Mouse (Mus musculus): ENCODE measurements around the gene Lgr4. TPM values are rescaled to one million over a fixed set of nuclear protein-coding genes. Genes with fewer than 3 reads are reported as not detected.

Lgr4 gene
- polyA plus RNA-seq, 1 experiment from 2014 or later: 14.6 TPM

DNA sequence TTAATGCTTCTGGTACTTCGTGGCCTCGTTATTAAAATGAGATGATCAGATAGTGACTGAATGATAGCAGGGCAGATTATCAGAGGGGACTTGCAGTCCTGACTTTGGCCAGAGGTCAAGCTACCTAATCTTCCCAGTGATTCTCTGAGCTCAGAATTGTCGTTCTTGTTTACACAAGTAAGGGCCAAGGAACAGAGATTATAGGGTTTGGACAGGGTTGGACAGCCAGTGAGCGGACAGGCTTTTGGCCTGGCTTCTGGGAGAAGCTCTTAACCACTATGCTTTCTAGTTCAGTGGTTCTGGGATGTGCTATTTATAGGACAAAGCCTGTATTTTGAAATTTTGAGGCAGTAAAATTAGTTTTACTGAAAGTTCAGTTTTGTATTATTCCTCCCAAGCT is 39.3 kb downstream of the Lgr4 start:
- DNase-seq (ENCODE audit: low spot score): no peak
- 0 out of 2 replicates have a peak, but pooled peaks cover 4% of the 10 kb centered on the region for H3K27me3 ChIP-seq (replicated peaks; ENCODE audit: low read depth, poor library complexity, severe bottlenecking)
- 66% methylated on average over 4 of the region's 4 CpGs for WGBS
- H3K36me3 ChIP-seq (replicated peaks): no peaks in the 10 kb centered on the region
- no peaks in the 10 kb centered on the region for H3K9me3 ChIP-seq
- H3K27ac ChIP-seq (replicated peaks): no peak overlapping the region
- peaks cover 47% of the 10 kb centered on the region for H3K4me1 ChIP-seq
- H3K4me3 ChIP-seq: no peak overlapping the region

GRCm38 (mm10) chr2:109958692-109959406 is 41.4 kb downstream of the Lgr4 start:
- Histone ChIP-seq H3K9me3 (no peaks in the 10 kb centered on the region), H3K4me3 (no peak overlapping the region), H3K4me1 (peaks cover 33% of the 10 kb centered on the region), H3K27ac (replicated peaks) (no peak overlapping the region), H3K36me3 (replicated peaks) (no peaks in the 10 kb centered on the region), H3K27me3 (replicated peaks; ENCODE audit: low read depth, poor library complexity, severe bottlenecking) (no peaks in the 10 kb centered on the region)
- WGBS: 91% methylated on average over 4 of the region's 4 CpGs
- DNase-seq (ENCODE audit: low spot score): no peak

GRCm38 (mm10) chr2:109959407-109960075 is 42.1 kb downstream of the Lgr4 start:
- no peak overlapping the region for H3K27ac ChIP-seq (replicated peaks)
- peak; percentile 34 for DNase-seq (ENCODE audit: low spot score)
- no peaks in the 10 kb centered on the region for H3K36me3 ChIP-seq (replicated peaks)
- 62% methylated on average over 11 of the region's 11 CpGs for WGBS
- no peak overlapping the region for H3K4me3 ChIP-seq
- peaks cover 32% of the 10 kb centered on the region for H3K4me1 ChIP-seq
- no peaks in the 10 kb centered on the region for H3K27me3 ChIP-seq (replicated peaks; ENCODE audit: low read depth, poor library complexity, severe bottlenecking)
- H3K9me3 ChIP-seq: no peaks in the 10 kb centered on the region

- 59% methylated on average over 3 of the region's 3 CpGs for WGBS
- H3K9me3 ChIP-seq: no peaks in the 10 kb centered on the region
- no peaks in the 10 kb centered on the region for H3K36me3 ChIP-seq (replicated peaks)
- H3K27me3 ChIP-seq (replicated peaks; ENCODE audit: low read depth, poor library complexity, severe bottlenecking): no peaks in the 10 kb centered on the region
- no peak overlapping the region for H3K27ac ChIP-seq (replicated peaks)
- peaks cover 26% of the 10 kb centered on the region for H3K4me1 ChIP-seq
- DNase-seq (ENCODE audit: low spot score): no peak
- no peak overlapping the region for H3K4me3 ChIP-seq
Observed at GRCm38 (mm10) chr2:109960246-109960645, 42.8 kb downstream of the Lgr4 start.

- DNase-seq (ENCODE audit: low spot score): no peak
- Histone ChIP-seq H3K9me3 (no peaks in the 10 kb centered on the region), H3K27me3 (replicated peaks; ENCODE audit: low read depth, poor library complexity, severe bottlenecking) (no peaks in the 10 kb centered on the region), H3K36me3 (replicated peaks) (no peaks in the 10 kb centered on the region), H3K4me1 (peaks cover 29% of the 10 kb centered on the region), H3K27ac (replicated peaks) (no peak overlapping the region), H3K4me3 (no peak overlapping the region)
- 51% methylated on average over 4 of the region's 4 CpGs for WGBS
Observed at GRCm38 (mm10) chr2:109961174-109961573, 43.7 kb downstream of the Lgr4 start.

DNA sequence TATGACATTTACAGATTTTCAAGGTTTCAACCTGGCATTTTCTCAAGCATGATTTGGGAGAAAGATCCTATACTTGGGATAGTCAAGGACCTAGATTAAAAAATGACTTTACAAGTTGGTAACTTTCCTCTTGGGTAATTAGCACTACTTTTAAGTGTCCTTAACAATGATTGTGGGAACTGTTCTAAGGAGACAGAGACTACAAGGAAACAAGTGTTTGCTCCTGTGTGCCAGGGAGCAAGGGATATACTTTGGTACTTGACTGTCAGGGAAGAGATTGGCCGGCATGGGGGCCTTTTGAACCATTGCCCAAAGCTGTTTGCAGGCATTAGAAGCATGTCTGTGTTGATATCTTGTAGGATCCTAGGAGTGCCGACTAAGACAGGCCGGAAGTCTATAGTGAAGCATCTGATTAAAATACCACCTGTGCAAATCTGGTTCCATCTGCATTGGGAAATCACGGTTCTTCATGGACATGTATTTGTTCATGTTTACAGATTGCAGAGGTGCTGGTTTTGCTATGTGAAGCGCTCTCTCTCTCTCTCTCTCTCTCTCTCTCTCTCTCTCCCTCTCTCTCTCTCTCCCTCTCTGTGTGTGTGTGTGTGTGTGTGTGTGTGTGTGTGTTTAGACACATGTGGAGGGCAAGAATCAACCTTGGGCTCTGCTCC is 46.3 kb downstream of the Lgr4 start:
- Histone ChIP-seq H3K4me3 (no peak overlapping the region), H3K36me3 (replicated peaks) (no peaks in the 10 kb centered on the region), H3K27me3 (replicated peaks; ENCODE audit: low read depth, poor library complexity, severe bottlenecking) (no peaks in the 10 kb centered on the region), H3K27ac (replicated peaks) (no peak overlapping the region), H3K4me1 (peaks cover 29% of the 10 kb centered on the region), H3K9me3 (no peaks in the 10 kb centered on the region)
- DNase-seq (ENCODE audit: low spot score): no peak
- 87% methylated on average over 5 of the region's 5 CpGs for WGBS

DNA sequence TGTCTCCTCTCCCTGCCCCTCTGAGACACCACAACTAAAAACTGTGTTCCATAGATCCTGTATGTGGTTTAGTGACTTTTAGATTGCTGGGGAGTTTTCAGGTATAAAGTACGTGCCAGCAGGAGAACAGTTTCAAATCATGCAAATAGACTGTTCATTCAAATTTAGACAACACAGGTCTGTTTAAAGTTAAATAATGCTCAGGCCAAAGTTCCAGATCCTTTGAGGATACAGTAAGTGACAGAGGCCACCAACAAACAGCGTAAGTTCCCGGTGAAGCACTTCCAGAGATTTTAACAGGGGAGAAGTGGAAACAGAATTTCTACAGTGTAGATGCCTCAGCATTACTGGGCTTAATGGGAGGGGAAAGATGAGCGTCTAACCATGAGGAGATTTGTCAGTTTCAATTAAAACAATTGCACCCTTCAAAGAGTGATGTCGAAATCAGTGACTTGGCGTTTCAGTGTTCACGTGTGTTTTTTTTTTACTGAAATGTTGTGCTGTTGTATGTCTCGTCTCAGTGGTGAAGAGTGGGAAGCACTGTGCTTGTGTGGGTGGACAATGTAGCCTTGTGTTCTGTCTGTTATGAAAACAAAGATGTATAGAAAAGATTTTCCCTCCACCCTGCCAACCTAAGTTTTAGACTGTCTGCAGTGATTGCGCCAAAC is 48.4 kb downstream of the Lgr4 start:
- Histone ChIP-seq H3K4me1 (peaks cover 26% of the 10 kb centered on the region), H3K27ac (replicated peaks) (no peak overlapping the region), H3K9me3 (no peaks in the 10 kb centered on the region), H3K27me3 (replicated peaks; ENCODE audit: low read depth, poor library complexity, severe bottlenecking) (no peaks in the 10 kb centered on the region), H3K4me3 (no peak overlapping the region), H3K36me3 (replicated peaks) (no peaks in the 10 kb centered on the region)
- WGBS: 72% methylated on average over 9 of the region's 9 CpGs
- no peak for DNase-seq (ENCODE audit: low spot score)

GRCm38 (mm10) chr2:109966863-109967262 is 49.4 kb downstream of the Lgr4 start:
- Histone ChIP-seq H3K4me1 (peaks cover 25% of the 10 kb centered on the region), H3K27me3 (replicated peaks; ENCODE audit: low read depth, poor library complexity, severe bottlenecking) (no peaks in the 10 kb centered on the region), H3K9me3 (no peaks in the 10 kb centered on the region), H3K4me3 (no peak overlapping the region), H3K36me3 (replicated peaks) (no peaks in the 10 kb centered on the region), H3K27ac (replicated peaks) (no peak overlapping the region)
- no peak for DNase-seq (ENCODE audit: low spot score)
- WGBS: 97% methylated on average over 4 of the region's 4 CpGs

DNA sequence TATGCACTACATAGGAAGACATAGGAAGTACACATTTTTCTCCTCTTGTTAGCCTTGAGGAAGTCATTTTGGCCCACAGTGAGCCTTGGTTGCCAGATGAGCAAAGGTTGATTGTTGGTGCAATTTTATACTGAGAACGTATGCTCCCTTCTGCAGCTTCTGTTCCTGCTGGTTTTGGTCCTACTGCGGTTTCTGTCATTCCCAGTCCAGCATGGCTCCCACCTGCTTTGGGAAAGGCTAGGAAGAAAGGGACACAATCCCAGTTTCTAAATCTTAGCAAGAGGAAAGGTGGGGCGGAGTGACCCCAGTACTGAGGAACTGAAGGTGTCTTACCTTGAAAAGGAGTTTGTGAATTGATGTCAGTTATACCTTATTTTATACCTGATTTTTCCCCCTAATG is 51.9 kb downstream of the Lgr4 start:
- no peak overlapping the region for H3K4me3 ChIP-seq
- H3K27ac ChIP-seq (replicated peaks): no peak overlapping the region
- 88% methylated on average over 3 of the region's 3 CpGs for WGBS
- H3K27me3 ChIP-seq (replicated peaks; ENCODE audit: low read depth, poor library complexity, severe bottlenecking): no peaks in the 10 kb centered on the region
- H3K4me1 ChIP-seq: peaks cover 28% of the 10 kb centered on the region
- no peaks in the 10 kb centered on the region for H3K9me3 ChIP-seq
- DNase-seq (ENCODE audit: low spot score): no peak
- H3K36me3 ChIP-seq (replicated peaks): no peaks in the 10 kb centered on the region

DNA sequence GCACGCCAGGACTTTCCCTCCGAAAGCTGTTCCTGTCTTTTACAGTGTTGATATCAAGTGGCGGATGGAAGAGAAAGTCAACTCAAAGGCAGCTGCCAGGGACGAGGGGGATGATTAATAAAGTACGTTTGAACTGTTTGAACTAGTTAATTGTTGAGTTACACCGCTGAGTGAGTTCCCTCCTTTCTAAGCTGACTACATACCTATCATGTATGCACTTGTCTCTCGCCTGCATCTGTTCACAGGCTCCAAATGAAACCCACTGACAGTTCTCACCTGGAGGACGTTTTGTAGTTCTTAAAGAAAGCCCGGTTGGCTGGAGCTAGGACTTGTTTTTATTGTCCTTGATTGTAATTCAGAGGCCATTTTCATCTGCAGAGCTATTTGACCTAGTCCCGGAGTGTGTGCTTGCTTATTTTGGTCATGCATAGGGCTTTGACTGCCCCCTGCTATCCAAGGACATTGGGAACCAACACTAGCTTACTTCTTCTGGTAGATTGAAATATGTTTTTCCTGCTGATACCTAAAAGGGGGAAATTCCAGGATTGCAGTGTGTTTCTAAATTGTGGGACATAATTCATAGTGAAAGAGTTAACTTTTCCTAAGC is 52.6 kb downstream of the Lgr4 start:
- DNase-seq (ENCODE audit: low spot score): no peak
- Histone ChIP-seq H3K4me1 (peaks cover 28% of the 10 kb centered on the region), H3K27ac (replicated peaks) (no peak overlapping the region), H3K4me3 (no peak overlapping the region), H3K36me3 (replicated peaks) (0 out of 2 replicates have a peak, but pooled peaks cover 2% of the 10 kb centered on the region), H3K27me3 (replicated peaks; ENCODE audit: low read depth, poor library complexity, severe bottlenecking) (no peaks in the 10 kb centered on the region), H3K9me3 (no peaks in the 10 kb centered on the region)
- WGBS: 68% methylated on average over 10 of the region's 10 CpGs

- WGBS: 61% methylated on average over 8 of the region's 8 CpGs
- H3K36me3 ChIP-seq (replicated peaks): peaks cover 9% of the 10 kb centered on the region
- no peak overlapping the region for H3K4me3 ChIP-seq
- H3K9me3 ChIP-seq: no peaks in the 10 kb centered on the region
- DNase-seq (ENCODE audit: low spot score): no peak
- H3K27ac ChIP-seq (replicated peaks): no peak overlapping the region
- peaks cover 25% of the 10 kb centered on the region for H3K4me1 ChIP-seq
- no peaks in the 10 kb centered on the region for H3K27me3 ChIP-seq (replicated peaks; ENCODE audit: low read depth, poor library complexity, severe bottlenecking)
Observed at GRCm38 (mm10) chr2:109970744-109971410, 53.4 kb downstream of the Lgr4 start.

GRCm38 (mm10) chr2:109972310-109972709 is 54.9 kb downstream of the Lgr4 start:
- WGBS: 81% methylated on average over 2 of the region's 2 CpGs
- Histone ChIP-seq H3K4me1 (peaks cover 23% of the 10 kb centered on the region), H3K36me3 (replicated peaks) (peaks cover 10% of the 10 kb centered on the region), H3K27ac (replicated peaks) (no peak overlapping the region), H3K27me3 (replicated peaks; ENCODE audit: low read depth, poor library complexity, severe bottlenecking) (no peaks in the 10 kb centered on the region), H3K9me3 (no peaks in the 10 kb centered on the region), H3K4me3 (no peak overlapping the region)
- no peak for DNase-seq (ENCODE audit: low spot score)
